ENCODE assay signal across 9 mouse cellular contexts in the genomic region with DNA sequence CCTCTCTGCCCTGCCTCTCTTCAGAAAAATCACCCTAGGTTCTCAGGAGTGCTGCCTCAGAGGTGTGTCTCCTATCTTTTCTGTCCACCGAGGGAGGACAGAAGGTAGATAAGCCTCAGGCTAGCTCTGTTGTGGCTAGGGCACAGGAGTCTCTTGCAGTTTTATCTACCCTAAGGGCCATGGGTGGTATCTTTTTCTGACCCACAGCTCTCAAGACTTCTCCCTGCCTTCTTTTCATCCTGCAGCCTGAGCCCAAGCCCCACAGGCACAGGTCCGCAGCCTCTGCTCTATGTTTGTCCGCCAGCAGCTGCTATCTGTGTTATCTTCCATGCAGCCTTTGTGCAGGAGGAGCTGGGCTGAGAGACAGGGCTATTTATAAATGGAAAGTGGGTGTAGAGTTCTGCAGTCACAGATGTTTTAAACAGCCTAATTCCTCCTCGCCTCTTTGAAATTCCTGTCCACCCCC. TPM values are rescaled to one million over a fixed set of nuclear protein-coding genes. Genes with fewer than 3 reads are reported as not detected.
DNase-seq lines count a peak whose midpoint lies in the region; ATAC-seq lines count a peak whose summit lies in the region.
"Had no signal": no experiment of that assay in that cellular context is flagged by ENCODE, and none has a peak within 500 bp of the region (broad histone marks: within the 10 kb centered on the region; RNA-seq: fewer than 3 reads in every experiment).

No protein-coding gene starts in this region.

- H3K36me3 ChIP-seq in forebrain, embryonic 15.5 days = peaks cover 26% of the 10 kb centered on the region
- peaks cover 31% of the 10 kb centered on the region for H3K36me3 ChIP-seq in forebrain, embryonic 14.5 days (ENCODE audit: control insufficient read depth, insufficient read depth, low read length)
- peaks cover 8% of the 10 kb centered on the region; the same call in 1 of the 2 replicates for H3K36me3 ChIP-seq in intestine, embryonic 16.5 days (ENCODE audit: control insufficient read depth, insufficient read depth, low read length)

- DNase-seq in forebrain, embryonic 14.5 days (ENCODE audit: low spot score) = no peak
- DNase-seq in spleen, adult 12 weeks (ENCODE audit: low spot score) = peak; percentile 21
- DNase-seq in spleen, adult 18-20 months = no peak
- DNase-seq in cerebellum, postnatal 14 days = no peak
- DNase-seq in kidney, adult 18-20 months = no peak

- peak overlapping the region; percentile 17; the same call in 1 of the 2 replicates for H3K27ac ChIP-seq in forebrain, embryonic 15.5 days (replicated peaks)
- no peak overlapping the region for H3K27ac ChIP-seq in forebrain, embryonic 14.5 days (ENCODE audit: low read depth, low read length)
- no peak overlapping the region for H3K27ac ChIP-seq in intestine, embryonic 16.5 days (ENCODE audit: low read length)

- H3K4me1 ChIP-seq in forebrain, embryonic 15.5 days = peaks cover 9% of the 10 kb centered on the region; the same call in 1 of the 2 replicates
- H3K4me1 ChIP-seq in forebrain, embryonic 14.5 days (ENCODE audit: control insufficient read depth, insufficient read depth, low read length) = no peaks in the 10 kb centered on the region
- H3K4me1 ChIP-seq in intestine, embryonic 16.5 days (ENCODE audit: control insufficient read depth, insufficient read depth, low read length) = peaks cover 11% of the 10 kb centered on the region; the same call in 1 of the 2 replicates

- no peak overlapping the region for H3K4me2 ChIP-seq in forebrain, embryonic 15.5 days (replicated peaks)
- H3K4me2 ChIP-seq in forebrain, embryonic 14.5 days (ENCODE audit: low read length) = no peak overlapping the region
- no peak overlapping the region for H3K4me2 ChIP-seq in intestine, embryonic 16.5 days (ENCODE audit: low read depth, low read length)

- WGBS in forebrain, embryonic 15.5 days = 55% methylated on average over 4 of the region's 4 CpGs
- 68% methylated on average over 4 of the region's 4 CpGs for WGBS in forebrain, embryonic 14.5 days
- 14% methylated on average over 4 of the region's 4 CpGs for WGBS in intestine, embryonic 16.5 days

- no peak for ATAC-seq in forebrain, embryonic 15.5 days (replicated peaks)
- no peak for ATAC-seq in forebrain, embryonic 14.5 days
- ATAC-seq in intestine, embryonic 16.5 days = peak; percentile 78
- peak; percentile 92 for ATAC-seq in megakaryocyte-erythroid progenitor cell, adult 5-6 weeks (replicated peaks; ENCODE audit: low FRiP score, low TSS enrichment, poor library complexity, severe bottlenecking)

- H3K9me3 ChIP-seq in forebrain, embryonic 15.5 days = no peaks in the 10 kb centered on the region
- no peaks in the 10 kb centered on the region for H3K9me3 ChIP-seq in forebrain, embryonic 14.5 days (replicated peaks; ENCODE audit: control insufficient read depth, low read length)
- no peaks in the 10 kb centered on the region for H3K9me3 ChIP-seq in intestine, embryonic 16.5 days (ENCODE audit: control insufficient read depth, low read length)

- H3K4me3 ChIP-seq in forebrain, embryonic 15.5 days = no peak overlapping the region
- no peak overlapping the region for H3K4me3 ChIP-seq in forebrain, embryonic 14.5 days (ENCODE audit: low read depth, low read length)
- no peak overlapping the region for H3K4me3 ChIP-seq in intestine, embryonic 16.5 days (ENCODE audit: low read length)

- no peaks in the 10 kb centered on the region for H3K27me3 ChIP-seq in forebrain, embryonic 15.5 days
- no peaks in the 10 kb centered on the region for H3K27me3 ChIP-seq in forebrain, embryonic 14.5 days (replicated peaks; ENCODE audit: control insufficient read depth, insufficient read depth, low read length)
- no peaks in the 10 kb centered on the region for H3K27me3 ChIP-seq in intestine, embryonic 16.5 days (replicated peaks; ENCODE audit: control insufficient read depth, insufficient read depth, low read length)
- H3K27me3 ChIP-seq: CH12.LX had no signal

- no peak overlapping the region for H3K9ac ChIP-seq in forebrain, embryonic 15.5 days (replicated peaks)
- H3K9ac ChIP-seq in forebrain, embryonic 14.5 days (ENCODE audit: low read length) = no peak overlapping the region
- H3K9ac ChIP-seq in intestine, embryonic 16.5 days (ENCODE audit: low read depth, low read length) = no peak overlapping the region

RNA-seq across cellular contexts. Expression of a gene that starts 15.5 kb away (rescaled TPM):
- polyA plus RNA-seq in forebrain, embryonic 15.5 days (2015; fragmentation: Nextera tagmentation; extraction: Ambion mirVana) = 68.5 and 70.6 TPM in 2 replicates
- 18.4 and 18.8 TPM in 2 replicates for polyA plus RNA-seq in forebrain, embryonic 14.5 days (2014; fragmentation: Nextera tagmentation; extraction: Ambion mirVana)
- polyA plus RNA-seq in intestine, embryonic 16.5 days (2015; fragmentation: Nextera tagmentation; extraction: Ambion mirVana) = 3.3 and 4.8 TPM in 2 replicates
- total RNA-seq in megakaryocyte-erythroid progenitor cell, adult 5-6 weeks (2014; fragmentation: Nextera tagmentation) = not detected in 2 replicates
- total RNA-seq in megakaryocyte-erythroid progenitor cell, adult 5-6 weeks (2017) = not detected in 2 replicates
- total RNA-seq: CH12.LX had no signal

RNA-seq across cellular contexts. Expression of a gene that starts 23.2 kb away (rescaled TPM):
- 266 and 283 TPM in 2 replicates for polyA plus RNA-seq in forebrain, embryonic 15.5 days (2015; fragmentation: Nextera tagmentation; extraction: Ambion mirVana)
- 318 and 353 TPM in 2 replicates for polyA plus RNA-seq in forebrain, embryonic 14.5 days (2014; fragmentation: Nextera tagmentation; extraction: Ambion mirVana)
- polyA plus RNA-seq in intestine, embryonic 16.5 days (2015; fragmentation: Nextera tagmentation; extraction: Ambion mirVana) = 409 and 416 TPM in 2 replicates
- 145 and 167 TPM in 2 replicates for total RNA-seq in megakaryocyte-erythroid progenitor cell, adult 5-6 weeks (2014; fragmentation: Nextera tagmentation)
- total RNA-seq in megakaryocyte-erythroid progenitor cell, adult 5-6 weeks (2017) = 159 and 166 TPM in 2 replicates

RNA-seq across cellular contexts. Expression of a gene that starts 34.4 kb away (rescaled TPM):
- polyA plus RNA-seq in forebrain, embryonic 15.5 days (2015; fragmentation: Nextera tagmentation; extraction: Ambion mirVana) = 58.7 and 63.8 TPM in 2 replicates
- polyA plus RNA-seq in forebrain, embryonic 14.5 days (2014; fragmentation: Nextera tagmentation; extraction: Ambion mirVana) = 51.1 and 55.9 TPM in 2 replicates
- 24.8 and 27.1 TPM in 2 replicates for polyA plus RNA-seq in intestine, embryonic 16.5 days (2015; fragmentation: Nextera tagmentation; extraction: Ambion mirVana)
- total RNA-seq in megakaryocyte-erythroid progenitor cell, adult 5-6 weeks (2014; fragmentation: Nextera tagmentation) = 14.3 and 18.7 TPM in 2 replicates
- 28.6 and 32.0 TPM in 2 replicates for total RNA-seq in megakaryocyte-erythroid progenitor cell, adult 5-6 weeks (2017)

RNA-seq across cellular contexts. Expression of a gene that starts 34.5 kb away (rescaled TPM):
- 213 and 219 TPM in 2 replicates for polyA plus RNA-seq in forebrain, embryonic 15.5 days (2015; fragmentation: Nextera tagmentation; extraction: Ambion mirVana)
- polyA plus RNA-seq in forebrain, embryonic 14.5 days (2014; fragmentation: Nextera tagmentation; extraction: Ambion mirVana) = 230 and 240 TPM in 2 replicates
- 301 and 316 TPM in 2 replicates for polyA plus RNA-seq in intestine, embryonic 16.5 days (2015; fragmentation: Nextera tagmentation; extraction: Ambion mirVana)
- 200 and 247 TPM in 2 replicates for total RNA-seq in megakaryocyte-erythroid progenitor cell, adult 5-6 weeks (2014; fragmentation: Nextera tagmentation)
- total RNA-seq in megakaryocyte-erythroid progenitor cell, adult 5-6 weeks (2017) = 96.1 and 109 TPM in 2 replicates

Comparison
In these comparisons a context has a peak if more than half of its experiments do, and no peak if none do; other contexts are left out.
1. ATAC-seq: peak in intestine, embryonic 16.5 days (single experiment) and megakaryocyte-erythroid progenitor cell, adult 5-6 weeks (single experiment); none in forebrain, embryonic 15.5 days (single experiment) and forebrain, embryonic 14.5 days (single experiment).